Mouse (Mus musculus) embryo, embryonic 9.5 days (tissue): ENCODE data around the gene Tor1aip1.
"Not testable (repeated sequence)": the region's sequence is repeated elsewhere in the genome, so short reads cannot be mapped to it uniquely, and the experiment has no call there.

Experiments
- DNase-seq: peaks from one replicate; pipeline ENCODE4 v3.0.0-alpha.2; 2017; ENCODE audit errors: extremely low spot score

The Tor1aip1 gene

GRCm38 (mm10) chr1:156035930-156036737 lies at the start of gene Tor1aip1:
TSS of gene Tor1aip1 (minus strand) at chr1:156036480.
- DNase-seq: peak; percentile 97

GRCm38 (mm10) chr1:156085770-156086169 lies 49.5 kb upstream of the Tor1aip1 start:
- DNase-seq: peak; percentile 53

- no peak for DNase-seq
Observed at GRCm38 (mm10) chr1:156084603-156085002, 48.3 kb upstream of the Tor1aip1 start.

GRCm38 (mm10) chr1:156077655-156078054 lies 41.4 kb upstream of the Tor1aip1 start:
- DNase-seq: no peak

- no peak for DNase-seq
Observed at GRCm38 (mm10) chr1:156076474-156076873, 40.2 kb upstream of the Tor1aip1 start.

GRCm38 (mm10) chr1:156074575-156074974 lies 38.3 kb upstream of the Tor1aip1 start:
- peak; percentile 36 for DNase-seq

- no peak for DNase-seq
Observed at GRCm38 (mm10) chr1:156073169-156073821, 37.0 kb upstream of the Tor1aip1 start.

- no peak for DNase-seq
Observed at GRCm38 (mm10) chr1:156070106-156070505, 33.8 kb upstream of the Tor1aip1 start.

- DNase-seq: no peak
Observed at GRCm38 (mm10) chr1:156066133-156066532, 29.9 kb upstream of the Tor1aip1 start.

- DNase-seq: no peak
Observed at GRCm38 (mm10) chr1:156062193-156062592, 25.9 kb upstream of the Tor1aip1 start.

- no peak for DNase-seq
Observed at GRCm38 (mm10) chr1:156058207-156058606, 21.9 kb upstream of the Tor1aip1 start.

- DNase-seq: no peak
Observed at GRCm38 (mm10) chr1:156046688-156047087, 10.4 kb upstream of the Tor1aip1 start.

- DNase-seq: no peak
Observed at GRCm38 (mm10) chr1:156044211-156044611, 7.9 kb upstream of the Tor1aip1 start.

- DNase-seq: peak; percentile 32
Observed at GRCm38 (mm10) chr1:156043027-156043426, 6.7 kb upstream of the Tor1aip1 start.

- DNase-seq: no peak
Observed at GRCm38 (mm10) chr1:156042481-156042880, 6.2 kb upstream of the Tor1aip1 start.

GRCm38 (mm10) chr1:156041451-156042241 lies 5.4 kb upstream of the Tor1aip1 start:
- DNase-seq: no peak

GRCm38 (mm10) chr1:156040731-156041401 lies 4.6 kb upstream of the Tor1aip1 start:
- peak; percentile 90 for DNase-seq

GRCm38 (mm10) chr1:156039989-156040388 lies 3.7 kb upstream of the Tor1aip1 start:
- DNase-seq: not testable (repeated sequence)

- no peak for DNase-seq
Observed at GRCm38 (mm10) chr1:156037144-156037583, 884 bp upstream of the Tor1aip1 start.

- peak; percentile 91 for DNase-seq
Observed at GRCm38 (mm10) chr1:156035269-156035929, 881 bp downstream of the Tor1aip1 start, which contains the start of gene Tor1aip2. TSS of gene Tor1aip2 (plus strand) at chr1:156035403.

GRCm38 (mm10) chr1:156034661-156035060 lies 1.6 kb downstream of the Tor1aip1 start:
- no peak for DNase-seq
